Mouse (Mus musculus): Measurements from ENCODE around the gene E2f3.

GRCm38 (mm10) chr13:29984286-29985100 is 1.4 kb downstream of the E2f3 start:
- TF ChIP-seq CTCF (IDR thresholded peaks at IDR 0.05; ENCODE audit: low read depth, low read length), result no peak
- no peak for TF ChIP-seq POLR2A (IDR thresholded peaks at IDR 0.05; ENCODE audit: borderline replicate concordance, low read depth, low read length)

Measured in bone marrow macrophage, adult 2 months (primary cell).